Mouse (Mus musculus) stomach, embryonic 16.5 days (tissue): ENCODE measurements around the gene Fam83g. TPM values are rescaled to one million over a fixed set of nuclear protein-coding genes. Genes with fewer than 3 reads are reported as not detected.

Source experiments
- ATAC-seq: fragments of 200-750 bp; cut with Nextera tagmentation; 2 replicates; pipeline ENCODE4 v1.8.0; 2017; ENCODE audit warnings: moderate number of reproducible peaks, moderate TSS enrichment; ENCODE audit not compliant: insufficient read depth, low FRiP score
- H3K27ac ChIP-seq: fragments of 300-500 bp; sonication (generic); 2 replicates; pipeline ENCODE4 v1.5.1; 2014; ENCODE audit warnings: low read length
- H3K27me3 ChIP-seq: fragments of 300-500 bp; sonication (generic); 2 replicates; pipeline ENCODE4 v1.6.1; 2014; ENCODE audit warnings: low read length, control low read depth, mixed read lengths; ENCODE audit not compliant: control insufficient read depth, insufficient read depth
- H3K36me3 ChIP-seq: fragments of 300-500 bp; sonication (generic); 2 replicates; pipeline ENCODE4 v1.6.1; 2014; ENCODE audit warnings: low read length; ENCODE audit not compliant: control insufficient read depth, insufficient read depth
- H3K4me1 ChIP-seq: fragments of 300-500 bp; sonication (generic); 2 replicates; pipeline ENCODE4 v1.6.1; 2014; ENCODE audit warnings: low read length, control low read depth, mixed read lengths; ENCODE audit not compliant: control insufficient read depth, insufficient read depth
- H3K4me2 ChIP-seq: fragments of 300-500 bp; sonication (generic); 2 replicates; pipeline ENCODE4 v1.6.1; 2014; ENCODE audit warnings: low read depth, low read length, mixed read lengths
- H3K4me3 ChIP-seq: fragments of 300-500 bp; sonication (generic); replicated peaks from 2 replicates; pipeline ENCODE4 v1.5.1; 2014; ENCODE audit warnings: mild to moderate bottlenecking, low read length
- H3K9ac ChIP-seq: fragments of 300-500 bp; sonication (generic); 2 replicates; pipeline ENCODE4 v1.6.1; 2014; ENCODE audit warnings: low read length
- H3K9me3 ChIP-seq: fragments of 300-500 bp; sonication (generic); replicated peaks from 2 replicates; pipeline ENCODE4 v1.6.1; 2016; ENCODE audit warnings: low read length, control low read depth; ENCODE audit not compliant: control insufficient read depth
- WGBS: fragments of 180-500 bp; shearing (Covaris S2); extraction: QIAGEN DNeasy Blood & Tissue Kit; methylation state at CpG from one replicate; pipeline ENCODE4 v1.1.7; 2014; 5-methylcytosine and 5-hydroxymethylcytosine counted together
- polyA plus RNA-seq: library from polyadenylated mRNA; unstranded; fragments of >200 nt; fragmentation: Nextera tagmentation; extraction: Ambion mirVana; gene quantifications from 2 replicates; pipeline ENCODE4 v1.2.1, GENCODE M21; 2015

Gene Fam83g
- polyA plus RNA-seq, 1 experiment from 2014 or later: 6.1 TPM

- no peaks in the 10 kb centered on the region for H3K36me3 ChIP-seq
- no peaks in the 10 kb centered on the region for H3K9me3 ChIP-seq
- no peak; the same call in 1 of the 2 replicates for ATAC-seq
- WGBS: 64% methylated on average over 5 of the region's 5 CpGs
- H3K4me1 ChIP-seq: peaks cover 11% of the 10 kb centered on the region
- H3K27ac ChIP-seq: no peak overlapping the region
- H3K9ac ChIP-seq: no peak overlapping the region
- H3K4me3 ChIP-seq: no peak overlapping the region
- no peaks in the 10 kb centered on the region for H3K27me3 ChIP-seq
- no peak overlapping the region for H3K4me2 ChIP-seq
Observed at GRCm38 (mm10) chr11:61643184-61643961, 40.5 kb upstream of the Fam83g start.

- 0 out of 2 replicates have a peak overlapping the region, but pooled peaks have one; percentile 11 for H3K4me2 ChIP-seq
- peak; percentile 81; the same call in 1 of the 2 replicates for ATAC-seq
- no peaks in the 10 kb centered on the region for H3K27me3 ChIP-seq
- H3K27ac ChIP-seq: peak overlapping the region; percentile 62; the same call in 1 of the 2 replicates
- WGBS: 52% methylated on average over 11 of the region's 11 CpGs
- H3K36me3 ChIP-seq: no peaks in the 10 kb centered on the region
- H3K4me1 ChIP-seq: peaks cover 11% of the 10 kb centered on the region
- no peaks in the 10 kb centered on the region for H3K9me3 ChIP-seq
- no peak overlapping the region for H3K9ac ChIP-seq
- no peak overlapping the region for H3K4me3 ChIP-seq
Observed at GRCm38 (mm10) chr11:61644576-61645326, 39.1 kb upstream of the Fam83g start.

- H3K4me1 ChIP-seq: peaks cover 11% of the 10 kb centered on the region
- no peaks in the 10 kb centered on the region for H3K9me3 ChIP-seq
- H3K36me3 ChIP-seq: no peaks in the 10 kb centered on the region
- ATAC-seq: no peak
- H3K9ac ChIP-seq: no peak overlapping the region
- H3K4me3 ChIP-seq: no peak overlapping the region
- WGBS: 62% methylated on average over 5 of the region's 5 CpGs
- no peak overlapping the region for H3K27ac ChIP-seq
- no peaks in the 10 kb centered on the region for H3K27me3 ChIP-seq
- no peak overlapping the region for H3K4me2 ChIP-seq
Observed at GRCm38 (mm10) chr11:61645357-61645857, 38.5 kb upstream of the Fam83g start.

DNA sequence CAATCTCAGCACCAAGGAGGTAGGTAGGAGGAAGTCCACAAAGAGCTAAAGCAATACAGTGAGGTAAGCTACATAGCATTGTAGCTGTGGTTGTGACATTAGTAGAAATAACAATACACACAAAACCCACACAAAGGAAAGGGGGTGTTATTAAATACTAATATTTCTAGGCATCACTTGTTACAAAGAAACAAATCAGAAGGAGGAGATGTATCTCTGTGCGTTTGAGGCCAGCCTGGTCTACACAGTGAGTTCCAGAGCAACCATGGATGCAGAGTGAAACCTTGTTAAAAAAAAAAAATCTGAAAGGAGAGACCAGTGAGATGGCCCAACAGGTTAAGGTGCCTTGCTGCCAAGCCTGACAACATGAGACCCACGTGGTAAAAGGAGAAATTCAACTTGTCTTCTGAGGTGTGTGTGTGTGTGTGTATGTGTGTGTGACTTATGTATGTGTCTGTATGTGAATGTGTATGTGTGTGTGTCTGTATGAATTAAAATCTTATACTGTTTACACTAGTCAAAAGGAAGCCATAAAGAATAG, 37.3 kb upstream of the Fam83g start:
- H3K36me3 ChIP-seq: no peaks in the 10 kb centered on the region
- H3K9ac ChIP-seq: no peak overlapping the region
- H3K4me1 ChIP-seq: peaks cover 11% of the 10 kb centered on the region
- no peak for ATAC-seq
- no peak overlapping the region for H3K4me2 ChIP-seq
- H3K27me3 ChIP-seq: no peaks in the 10 kb centered on the region
- WGBS: 53% methylated on average over 2 of the region's 2 CpGs
- no peak overlapping the region for H3K27ac ChIP-seq
- no peaks in the 10 kb centered on the region for H3K9me3 ChIP-seq
- H3K4me3 ChIP-seq: no peak overlapping the region

GRCm38 (mm10) chr11:61647110-61647910, 36.6 kb upstream of the Fam83g start:
- Histone ChIP-seq H3K4me1 (peaks cover 11% of the 10 kb centered on the region), H3K4me3 (no peak overlapping the region), H3K36me3 (no peaks in the 10 kb centered on the region), H3K9me3 (no peaks in the 10 kb centered on the region), H3K27ac (no peak overlapping the region), H3K4me2 (no peak overlapping the region), H3K27me3 (no peaks in the 10 kb centered on the region), H3K9ac (no peak overlapping the region)
- ATAC-seq: no peak
- WGBS: 69% methylated on average over 10 of the region's 10 CpGs

DNA sequence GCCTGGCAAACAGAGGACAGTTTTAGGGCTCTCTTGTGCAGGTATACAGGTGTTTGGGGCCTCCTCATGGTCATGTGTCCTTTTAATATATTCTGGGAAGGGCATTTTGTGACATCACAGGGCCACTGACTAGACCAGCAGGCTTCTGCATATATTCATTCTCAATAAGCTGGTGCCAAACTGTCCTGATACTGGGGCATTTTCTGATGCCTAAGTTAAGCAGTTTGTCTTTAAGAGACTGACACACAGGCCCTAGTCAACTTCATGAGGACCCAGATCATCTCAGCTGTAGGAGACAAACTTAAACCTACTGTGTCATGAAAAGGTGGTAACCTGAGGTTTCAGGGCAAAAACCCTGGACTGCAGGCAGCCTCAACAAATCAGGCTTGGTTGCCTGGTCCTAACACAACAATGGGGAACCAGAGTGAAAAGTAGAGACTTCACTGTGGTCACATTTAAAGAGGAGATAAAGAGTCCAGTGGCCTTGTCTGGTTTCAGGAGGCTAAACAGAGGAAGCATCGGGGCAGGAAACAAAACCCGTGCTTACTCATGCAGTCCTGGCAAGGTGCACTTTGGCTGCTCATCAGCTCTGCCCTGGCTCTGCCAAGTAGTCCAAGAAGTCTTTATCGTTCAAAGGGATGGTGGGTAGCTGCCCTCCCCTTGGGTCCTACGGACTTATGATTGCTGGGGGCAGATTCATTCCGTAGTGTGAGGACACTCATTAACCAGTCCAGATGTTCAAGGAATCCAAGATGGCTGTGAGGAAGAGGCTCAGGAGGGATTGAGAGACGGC, 35.7 kb upstream of the Fam83g start:
- no peak overlapping the region for H3K4me2 ChIP-seq
- H3K9me3 ChIP-seq: no peaks in the 10 kb centered on the region
- 73% methylated on average over 6 of the region's 6 CpGs for WGBS
- H3K9ac ChIP-seq: no peak overlapping the region
- peaks cover 11% of the 10 kb centered on the region for H3K4me1 ChIP-seq
- H3K36me3 ChIP-seq: no peaks in the 10 kb centered on the region
- no peaks in the 10 kb centered on the region for H3K27me3 ChIP-seq
- no peak overlapping the region for H3K27ac ChIP-seq
- no peak for ATAC-seq
- H3K4me3 ChIP-seq: no peak overlapping the region

- H3K4me3 ChIP-seq: no peak overlapping the region
- no peaks in the 10 kb centered on the region for H3K36me3 ChIP-seq
- H3K27ac ChIP-seq: no peak overlapping the region
- H3K27me3 ChIP-seq: no peaks in the 10 kb centered on the region
- no peak overlapping the region for H3K4me2 ChIP-seq
- H3K4me1 ChIP-seq: peaks cover 11% of the 10 kb centered on the region
- 80% methylated on average over 7 of the region's 7 CpGs for WGBS
- no peaks in the 10 kb centered on the region for H3K9me3 ChIP-seq
- H3K9ac ChIP-seq: no peak overlapping the region
- ATAC-seq: no peak
Observed at GRCm38 (mm10) chr11:61648749-61649115, 35.2 kb upstream of the Fam83g start.

GRCm38 (mm10) chr11:61649163-61649580, 34.7 kb upstream of the Fam83g start:
- H3K27ac ChIP-seq: no peak overlapping the region
- no peak for ATAC-seq
- no peaks in the 10 kb centered on the region for H3K36me3 ChIP-seq
- peaks cover 9% of the 10 kb centered on the region for H3K4me1 ChIP-seq
- no peaks in the 10 kb centered on the region for H3K27me3 ChIP-seq
- H3K9ac ChIP-seq: no peak overlapping the region
- H3K4me2 ChIP-seq: no peak overlapping the region
- 90% methylated on average over 5 of the region's 5 CpGs for WGBS
- no peak overlapping the region for H3K4me3 ChIP-seq
- H3K9me3 ChIP-seq: no peaks in the 10 kb centered on the region
